Mouse (Mus musculus): ENCODE data around the gene Pck2. TPM values are rescaled to one million over a fixed set of nuclear protein-coding genes. Genes with fewer than 3 reads are reported as not detected.
A peak's percentile ranks its signal among the peaks of the same experiment; 100 is the strongest.

Gene Pck2
- polyA plus RNA-seq, 1 experiment from 2014 or later = 19.2 TPM

DNA sequence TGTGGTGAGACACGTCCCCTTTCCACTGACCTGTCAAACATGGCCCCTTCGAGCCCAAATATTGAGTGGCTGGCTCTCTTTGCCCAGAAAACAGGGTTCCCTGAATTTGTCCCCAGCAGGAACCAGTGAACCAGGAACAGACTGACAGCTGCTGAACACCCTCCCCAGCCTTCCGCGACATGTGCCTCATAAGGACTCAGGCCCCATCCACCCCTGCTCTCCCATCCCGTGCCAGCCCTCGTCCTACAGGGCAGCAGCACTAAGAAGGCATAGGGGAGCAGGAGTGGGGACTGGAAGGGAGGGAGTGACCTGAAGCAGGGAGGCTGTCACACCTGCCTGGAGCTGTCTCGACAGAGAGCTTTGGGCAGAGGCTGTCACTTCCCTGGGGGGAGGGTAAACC, 32.3 kb upstream of the Pck2 start:
- Histone ChIP-seq H3K4me3 (replicated peaks; ENCODE audit: low read length) (no peak overlapping the region), H3K36me3 (replicated peaks; ENCODE audit: control insufficient read depth, insufficient read depth) (peaks cover 33% of the 10 kb centered on the region), H3K27me3 (ENCODE audit: control insufficient read depth, insufficient read depth, low read length) (no peaks in the 10 kb centered on the region), H3K4me2 (replicated peaks) (no peak overlapping the region), H3K4me1 (replicated peaks; ENCODE audit: control insufficient read depth, insufficient read depth, low read length) (no peaks in the 10 kb centered on the region; the same call in 1 of the 2 replicates), H3K27ac (no peak overlapping the region), H3K9me3 (ENCODE audit: control insufficient read depth, low read length) (no peaks in the 10 kb centered on the region), H3K9ac (no peak overlapping the region)
- WGBS = 48% methylated on average over 7 of the region's 7 CpGs
- no peak for DNase-seq (ENCODE audit: low spot score)
- ATAC-seq (ENCODE audit: low FRiP score) = no peak

DNA sequence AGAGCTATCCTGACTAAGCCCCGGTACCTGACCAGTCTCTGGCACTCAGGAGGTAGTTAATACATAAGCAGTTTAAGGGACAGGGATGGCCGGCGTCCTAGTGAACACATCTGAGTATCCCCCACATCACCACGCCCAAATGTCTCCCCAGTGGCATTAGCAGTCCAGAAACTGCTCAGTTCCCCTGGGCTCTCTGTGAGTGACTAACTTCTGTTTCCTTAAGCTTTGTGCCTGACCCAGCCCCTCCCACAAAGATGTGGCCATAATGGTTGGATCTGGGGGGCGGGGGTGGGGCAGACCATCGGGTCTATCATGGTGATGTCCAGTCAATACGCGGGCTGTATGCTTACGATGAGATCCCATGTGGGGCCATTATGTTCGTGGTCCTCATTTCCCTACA, 30.5 kb upstream of the Pck2 start:
- Histone ChIP-seq H3K36me3 (replicated peaks; ENCODE audit: control insufficient read depth, insufficient read depth) (peaks cover 24% of the 10 kb centered on the region), H3K27me3 (ENCODE audit: control insufficient read depth, insufficient read depth, low read length) (no peaks in the 10 kb centered on the region), H3K4me3 (replicated peaks; ENCODE audit: low read length) (no peak overlapping the region), H3K4me1 (replicated peaks; ENCODE audit: control insufficient read depth, insufficient read depth, low read length) (no peaks in the 10 kb centered on the region; the same call in 1 of the 2 replicates), H3K9ac (no peak overlapping the region), H3K9me3 (ENCODE audit: control insufficient read depth, low read length) (no peaks in the 10 kb centered on the region), H3K27ac (no peak overlapping the region), H3K4me2 (replicated peaks) (no peak overlapping the region)
- ATAC-seq (ENCODE audit: low FRiP score) (no peak), DNase-seq (ENCODE audit: low spot score) (no peak)
- 76% methylated on average over 10 of the region's 10 CpGs for WGBS

DNA sequence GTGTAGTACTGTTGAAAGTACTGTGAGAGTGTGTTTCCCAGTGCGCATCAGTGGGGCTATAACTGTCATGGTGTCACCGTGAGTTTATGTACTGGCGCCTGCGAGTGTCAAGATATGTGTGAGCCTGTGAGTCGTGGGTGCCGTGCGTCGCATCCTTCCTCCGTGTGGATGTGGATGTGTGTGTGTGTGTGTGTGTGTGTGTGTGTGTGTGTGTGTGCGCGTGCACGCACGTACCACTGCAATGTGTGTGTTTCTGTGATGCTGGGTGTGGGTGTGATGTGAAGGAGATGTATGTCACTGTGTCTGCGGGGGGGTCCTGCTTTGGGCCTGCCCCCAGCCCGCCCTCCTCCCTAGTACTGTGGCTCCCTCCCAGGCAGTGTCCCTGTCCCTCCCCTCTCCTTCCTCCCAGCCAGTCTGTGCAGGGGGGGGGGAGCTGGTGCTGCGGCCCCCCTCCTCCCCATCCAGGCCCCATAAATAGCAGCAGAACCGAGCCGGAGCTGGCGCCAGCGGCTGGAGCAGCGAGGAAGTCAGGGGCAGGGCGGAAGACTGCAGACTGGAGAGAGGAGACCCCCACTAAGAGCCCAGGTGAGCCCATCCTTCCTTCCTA, 29.8 kb upstream of the Pck2 start, which contains the start of gene Cpne6:
Cpne6 (plus strand) TSS at position 321 of the 607 bp plus-strand sequence.
- ATAC-seq (ENCODE audit: low FRiP score) (peak; percentile 31; the same call in 1 of the 2 replicates), DNase-seq (ENCODE audit: low spot score) (no peak)
- 0 out of 2 replicates have a peak within 1 kb of the TSS, but pooled peaks have one; percentile 8 for H3K9ac ChIP-seq
- no peaks in the 10 kb centered on the region; the same call in 1 of the 2 replicates for H3K4me1 ChIP-seq (replicated peaks; ENCODE audit: control insufficient read depth, insufficient read depth, low read length)
- H3K36me3 ChIP-seq (replicated peaks; ENCODE audit: control insufficient read depth, insufficient read depth) = peaks cover 19% of the 10 kb centered on the region
- H3K27me3 ChIP-seq (ENCODE audit: control insufficient read depth, insufficient read depth, low read length) = no peaks in the 10 kb centered on the region
- no peaks in the 10 kb centered on the region for H3K9me3 ChIP-seq (ENCODE audit: control insufficient read depth, low read length)
- no peak within 1 kb of the TSS for H3K4me2 ChIP-seq (replicated peaks)
- no peak within 1 kb of the TSS for H3K27ac ChIP-seq
- no peak within 1 kb of the TSS for H3K4me3 ChIP-seq (replicated peaks; ENCODE audit: low read length)
- 82% methylated on average over 16 of the region's 22 CpGs for WGBS

DNA sequence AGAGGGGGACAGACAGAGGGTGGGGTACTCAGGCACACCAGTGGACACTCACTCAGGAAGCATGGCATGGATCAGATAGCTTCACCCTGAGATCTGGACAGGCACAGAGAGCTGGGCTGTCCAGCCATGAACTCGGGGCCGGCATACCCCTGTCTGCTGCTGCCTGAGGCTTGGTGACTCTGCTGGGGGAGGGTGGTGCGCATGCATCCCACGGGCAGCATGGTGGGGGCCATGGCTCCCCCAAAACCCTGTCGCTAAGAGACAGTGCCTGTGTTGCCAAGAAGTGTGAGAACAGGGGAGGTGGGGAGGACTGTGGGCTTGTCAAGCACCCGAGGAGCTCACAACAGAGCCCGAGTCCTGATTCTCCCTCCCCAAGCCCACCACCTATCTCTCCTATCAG, 29.0 kb upstream of the Pck2 start:
- no peak for DNase-seq (ENCODE audit: low spot score)

GRCm38 (mm10) chr14:55513927-55514326, 26.1 kb upstream of the Pck2 start:
- no peak for ATAC-seq (ENCODE audit: low FRiP score)
- H3K9ac ChIP-seq = no peak overlapping the region
- H3K36me3 ChIP-seq (replicated peaks; ENCODE audit: control insufficient read depth, insufficient read depth) = no peaks in the 10 kb centered on the region
- 73% methylated on average over 10 of the region's 10 CpGs for WGBS
- H3K4me1 ChIP-seq (replicated peaks; ENCODE audit: control insufficient read depth, insufficient read depth, low read length) = no peaks in the 10 kb centered on the region; the same call in 1 of the 2 replicates
- no peak overlapping the region for H3K4me2 ChIP-seq (replicated peaks)
- H3K27me3 ChIP-seq (ENCODE audit: control insufficient read depth, insufficient read depth, low read length) = no peaks in the 10 kb centered on the region
- no peak overlapping the region for H3K4me3 ChIP-seq (replicated peaks; ENCODE audit: low read length)
- no peak overlapping the region for H3K27ac ChIP-seq
- no peak for DNase-seq (ENCODE audit: low spot score)
- no peaks in the 10 kb centered on the region for H3K9me3 ChIP-seq (ENCODE audit: control insufficient read depth, low read length)

More for the DNA sequence above, 29.0 kb upstream of the Pck2 start:
- Histone ChIP-seq H3K36me3 (replicated peaks; ENCODE audit: control insufficient read depth, insufficient read depth) (peaks cover 11% of the 10 kb centered on the region; the same call in 1 of the 2 replicates), H3K4me1 (replicated peaks; ENCODE audit: control insufficient read depth, insufficient read depth, low read length) (no peaks in the 10 kb centered on the region; the same call in 1 of the 2 replicates), H3K27ac (no peak overlapping the region), H3K4me3 (replicated peaks; ENCODE audit: low read length) (no peak overlapping the region), H3K4me2 (replicated peaks) (no peak overlapping the region), H3K9me3 (ENCODE audit: control insufficient read depth, low read length) (no peaks in the 10 kb centered on the region), H3K27me3 (ENCODE audit: control insufficient read depth, insufficient read depth, low read length) (no peaks in the 10 kb centered on the region), H3K9ac (0 out of 2 replicates have a peak overlapping the region, but pooled peaks have one; percentile 8)
- peak; percentile 39; the same call in 1 of the 2 replicates for ATAC-seq (ENCODE audit: low FRiP score)
- 48% methylated on average over 7 of the region's 7 CpGs for WGBS

DNA sequence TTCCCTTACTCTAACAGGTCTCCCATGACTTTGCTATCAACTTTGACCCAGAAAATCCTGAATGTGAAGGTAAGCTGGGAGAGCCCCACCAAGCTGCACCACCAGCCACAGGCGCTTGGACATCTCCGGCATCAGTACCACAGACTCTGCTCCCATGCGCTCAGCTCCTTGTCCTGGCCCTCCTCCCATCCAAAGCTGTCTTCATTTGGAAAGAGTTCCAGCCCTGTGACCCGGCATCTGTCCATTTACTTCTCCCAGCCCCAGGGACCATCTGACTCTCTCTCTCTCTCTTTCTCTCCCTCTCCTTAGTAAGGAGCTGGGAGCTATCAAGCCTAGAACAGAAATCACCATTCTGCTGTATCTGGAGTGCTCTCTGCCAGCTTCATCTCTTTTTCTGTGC, 24.2 kb upstream of the Pck2 start:
- H3K36me3 ChIP-seq (replicated peaks; ENCODE audit: control insufficient read depth, insufficient read depth) = no peaks in the 10 kb centered on the region
- WGBS = 91% methylated on average over 4 of the region's 4 CpGs
- no peak for ATAC-seq (ENCODE audit: low FRiP score)
- no peaks in the 10 kb centered on the region for H3K27me3 ChIP-seq (ENCODE audit: control insufficient read depth, insufficient read depth, low read length)
- no peaks in the 10 kb centered on the region for H3K9me3 ChIP-seq (ENCODE audit: control insufficient read depth, low read length)
- no peak overlapping the region for H3K27ac ChIP-seq
- no peak overlapping the region for H3K4me3 ChIP-seq (replicated peaks; ENCODE audit: low read length)
- no peak for DNase-seq (ENCODE audit: low spot score)
- no peak overlapping the region for H3K4me2 ChIP-seq (replicated peaks)
- peaks cover 6% of the 10 kb centered on the region for H3K4me1 ChIP-seq (replicated peaks; ENCODE audit: control insufficient read depth, insufficient read depth, low read length)
- no peak overlapping the region for H3K9ac ChIP-seq

DNA sequence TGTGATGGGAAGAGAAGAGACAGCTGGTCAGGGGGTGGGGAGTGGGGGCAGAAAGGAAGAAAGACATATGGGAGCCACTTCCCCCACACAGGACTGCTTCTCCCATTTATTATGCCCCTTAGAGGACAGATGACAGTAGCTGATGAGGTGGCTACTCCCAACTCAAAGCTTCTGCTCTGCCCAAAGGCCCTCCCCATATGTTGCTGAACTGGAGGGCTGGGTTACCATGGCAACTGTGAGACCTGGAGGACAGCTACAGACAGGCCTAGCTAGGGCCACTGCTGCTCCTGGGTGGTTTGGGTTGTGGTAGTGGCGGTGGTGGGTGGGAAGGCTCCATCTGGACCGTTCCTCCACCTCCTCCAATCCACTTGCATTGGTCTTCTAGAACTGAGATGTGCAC, 21.2 kb upstream of the Pck2 start:
- H3K4me2 ChIP-seq (replicated peaks) = no peak overlapping the region
- H3K27me3 ChIP-seq (ENCODE audit: control insufficient read depth, insufficient read depth, low read length) = 0 out of 2 replicates have a peak, but pooled peaks cover 4% of the 10 kb centered on the region
- DNase-seq (ENCODE audit: low spot score) (no peak), ATAC-seq (ENCODE audit: low FRiP score) (peak; percentile 59)
- no peaks in the 10 kb centered on the region for H3K9me3 ChIP-seq (ENCODE audit: control insufficient read depth, low read length)
- H3K4me1 ChIP-seq (replicated peaks; ENCODE audit: control insufficient read depth, insufficient read depth, low read length) = peaks cover 10% of the 10 kb centered on the region; the same call in 1 of the 2 replicates
- H3K4me3 ChIP-seq (replicated peaks; ENCODE audit: low read length) = no peak overlapping the region
- peak overlapping the region; percentile 39; the same call in 1 of the 2 replicates for H3K27ac ChIP-seq
- 5% methylated on average over 2 of the region's 2 CpGs for WGBS
- no peaks in the 10 kb centered on the region for H3K36me3 ChIP-seq (replicated peaks; ENCODE audit: control insufficient read depth, insufficient read depth)
- H3K9ac ChIP-seq = no peak overlapping the region

- Histone ChIP-seq H3K4me3 (replicated peaks; ENCODE audit: low read length) (no peak overlapping the region), H3K27ac (no peak overlapping the region), H3K27me3 (ENCODE audit: control insufficient read depth, insufficient read depth, low read length) (0 out of 2 replicates have a peak, but pooled peaks cover 4% of the 10 kb centered on the region), H3K36me3 (replicated peaks; ENCODE audit: control insufficient read depth, insufficient read depth) (no peaks in the 10 kb centered on the region), H3K4me1 (replicated peaks; ENCODE audit: control insufficient read depth, insufficient read depth, low read length) (peaks cover 10% of the 10 kb centered on the region; the same call in 1 of the 2 replicates), H3K4me2 (replicated peaks) (peak overlapping the region; percentile 7; the same call in 1 of the 2 replicates), H3K9ac (no peak overlapping the region), H3K9me3 (ENCODE audit: control insufficient read depth, low read length) (no peaks in the 10 kb centered on the region)
- WGBS = 60% methylated on average over 4 of the region's 4 CpGs
- DNase-seq (ENCODE audit: low spot score) (no peak), ATAC-seq (ENCODE audit: low FRiP score) (no peak)
These were observed 20.5 kb upstream of the Pck2 start for GRCm38 (mm10) chr14:55519604-55520003.

GRCm38 (mm10) chr14:55520451-55521361, 19.4 kb upstream of the Pck2 start:
- WGBS = under 1% methylated on average over 61 of the region's 61 CpGs

More at GRCm38 (mm10) chr14:55520451-55521361, 19.4 kb upstream of the Pck2 start:
- Histone ChIP-seq H3K9me3 (ENCODE audit: control insufficient read depth, low read length) (no peaks in the 10 kb centered on the region), H3K27ac (peak overlapping the region; percentile 84), H3K4me2 (replicated peaks) (peak overlapping the region; percentile 92), H3K27me3 (ENCODE audit: control insufficient read depth, insufficient read depth, low read length) (0 out of 2 replicates have a peak, but pooled peaks cover 4% of the 10 kb centered on the region), H3K4me3 (replicated peaks; ENCODE audit: low read length) (peak overlapping the region; percentile 50), H3K4me1 (replicated peaks; ENCODE audit: control insufficient read depth, insufficient read depth, low read length) (peaks cover 10% of the 10 kb centered on the region; the same call in 1 of the 2 replicates), H3K36me3 (replicated peaks; ENCODE audit: control insufficient read depth, insufficient read depth) (no peaks in the 10 kb centered on the region), H3K9ac (peak overlapping the region; percentile 71)
- DNase-seq (ENCODE audit: low spot score) (peak; percentile 39), ATAC-seq (ENCODE audit: low FRiP score) (peak; percentile 71)
